Mouse (Mus musculus): Measurements from ENCODE around the gene Muc16. TPM values are rescaled to one million over a fixed set of nuclear protein-coding genes. Genes with fewer than 3 reads are reported as not detected.

Muc16 gene
- 0.03 to 0.19 TPM in 2 of 4 replicates, not detected in the others for total RNA-seq (2023; ENCODE audit: inconsistent age)

DNA sequence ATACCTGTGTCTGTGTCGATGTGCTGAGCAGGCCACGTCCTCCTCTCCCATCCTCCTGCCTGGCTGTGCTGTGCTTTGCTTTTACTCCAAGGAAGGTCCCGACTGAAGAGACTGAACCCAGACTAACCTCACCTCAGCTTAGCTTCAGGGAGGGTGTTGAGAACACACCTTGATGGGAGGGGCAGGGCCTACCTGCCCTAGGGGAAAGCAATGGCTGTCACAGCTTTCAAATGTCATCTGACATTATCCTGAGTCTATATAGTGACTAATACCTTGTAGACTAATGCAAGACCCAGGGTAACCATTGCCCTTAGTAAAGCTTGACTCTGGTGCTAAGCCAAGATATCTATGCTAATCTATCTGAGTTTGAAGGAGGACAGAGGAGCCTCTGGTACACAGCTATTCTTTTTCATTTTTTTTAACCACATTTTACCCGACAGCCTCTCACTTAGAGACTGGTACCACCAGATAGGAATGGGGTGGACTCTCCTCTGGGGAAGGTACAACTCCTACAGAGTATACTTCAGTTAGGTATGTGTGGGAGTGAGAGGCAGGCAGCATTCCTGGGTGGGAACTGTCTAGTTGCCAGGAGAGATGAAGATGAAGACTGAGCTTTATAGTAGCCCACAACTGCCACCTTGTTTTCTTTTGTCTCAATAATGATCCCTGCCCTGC is at the start of gene Muc16:
Gene Muc16, minus strand, starts transcription at position 51 of the 675 bp plus-strand sequence.

DNA sequence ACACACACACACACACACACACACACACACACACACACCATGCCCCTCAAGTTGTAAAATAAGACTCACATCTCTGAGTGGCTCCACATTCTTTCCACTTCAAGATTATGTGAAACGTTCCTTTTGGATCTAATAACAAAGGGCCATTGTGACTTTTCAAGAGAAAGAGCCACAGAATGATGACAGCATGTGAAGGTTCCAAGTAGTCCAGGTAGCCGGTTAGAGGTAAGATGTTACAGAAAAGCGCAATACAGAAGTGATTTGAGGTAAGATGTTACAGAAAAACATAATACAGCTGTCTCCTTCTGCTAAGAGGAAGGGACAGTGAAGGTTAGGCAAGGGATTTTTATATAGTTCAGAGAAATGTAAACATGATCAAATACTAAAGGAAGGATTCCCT is 196.2 kb downstream of the Muc16 start, which contains the start of the genes Zfp558 and Mbd3l1:
Gene Zfp558, minus strand, starts transcription at position 101 of the 400 bp plus-strand sequence.
Gene Mbd3l1, plus strand, starts transcription at position 192 of the 400 bp plus-strand sequence.

Other genes with a start within 250 kb of the Muc16 start
- gene Mbd3l2, start 243.9 kb downstream of the Muc16 start, total RNA-seq (2023; ENCODE audit: inconsistent age): not detected in 4 replicates
- 0.54 to 1.8 TPM (median 0.78 TPM) in 3 of 4 replicates, not detected in the other for gene Zfp558, start 196.3 kb downstream of the Muc16 start, total RNA-seq (2023; ENCODE audit: inconsistent age)
- gene Mbd3l1, start 196.2 kb downstream of the Muc16 start, total RNA-seq (2023; ENCODE audit: inconsistent age): not detected in 4 replicates
- gene Olfr24, start 89.5 kb upstream of the Muc16 start, total RNA-seq (2023; ENCODE audit: inconsistent age): not detected in 4 replicates
- gene Olfr828, start 145.0 kb upstream of the Muc16 start, total RNA-seq (2023; ENCODE audit: inconsistent age): not detected in 4 replicates
- gene Olfr829, start 180.4 kb upstream of the Muc16 start, total RNA-seq (2023; ENCODE audit: inconsistent age): not detected in 4 replicates
- gene Olfr830, start 200.2 kb upstream of the Muc16 start, total RNA-seq (2023; ENCODE audit: inconsistent age): not detected in 4 replicates

Measured in B cell, adult (primary cell).